Mouse (Mus musculus): ENCODE data around the gene Gm38392. TPM values are rescaled to one million over a fixed set of nuclear protein-coding genes. Genes with fewer than 3 reads are reported as not detected.

Gene Gm38392
- total RNA-seq, 2 experiments from 2014 or later: 1.00 to 1.3 TPM

GRCm38 (mm10) chr3:88237161-88237555 lies 49.9 kb downstream of the Gm38392 start:
- no peak for DNase-seq (ENCODE audit: low spot score)

GRCm38 (mm10) chr3:88235616-88236015 lies 51.4 kb downstream of the Gm38392 start:
- DNase-seq (ENCODE audit: low spot score): no peak

- DNase-seq (ENCODE audit: low spot score): no peak
Measured at GRCm38 (mm10) chr3:88235216-88235615, 51.8 kb downstream of the Gm38392 start.

GRCm38 (mm10) chr3:88234041-88234440 lies 53.0 kb downstream of the Gm38392 start:
- no peak for DNase-seq (ENCODE audit: low spot score)

- no peak for DNase-seq (ENCODE audit: low spot score)
Measured at GRCm38 (mm10) chr3:88232851-88233649, 54.0 kb downstream of the Gm38392 start.

- no peak for DNase-seq (ENCODE audit: low spot score)
Measured at GRCm38 (mm10) chr3:88232301-88232702, 54.7 kb downstream of the Gm38392 start.

- DNase-seq (ENCODE audit: low spot score): no peak
Measured at GRCm38 (mm10) chr3:88231061-88231641, 55.9 kb downstream of the Gm38392 start.

GRCm38 (mm10) chr3:88230262-88231047 lies 56.6 kb downstream of the Gm38392 start:
- DNase-seq (ENCODE audit: low spot score): no peak

GRCm38 (mm10) chr3:88229526-88229925 lies 57.5 kb downstream of the Gm38392 start:
- DNase-seq (ENCODE audit: low spot score): no peak

GRCm38 (mm10) chr3:88228906-88229305 lies 58.1 kb downstream of the Gm38392 start:
- no peak for DNase-seq (ENCODE audit: low spot score)

GRCm38 (mm10) chr3:88227976-88228375 lies 59.0 kb downstream of the Gm38392 start:
- DNase-seq (ENCODE audit: low spot score): no peak

GRCm38 (mm10) chr3:88227260-88227659 lies 59.8 kb downstream of the Gm38392 start:
- no peak for DNase-seq (ENCODE audit: low spot score)

- DNase-seq (ENCODE audit: low spot score): no peak
Measured at GRCm38 (mm10) chr3:88226101-88226845, 60.7 kb downstream of the Gm38392 start.

- DNase-seq (ENCODE audit: low spot score): no peak
Measured at GRCm38 (mm10) chr3:88224929-88225328, 62.1 kb downstream of the Gm38392 start.

GRCm38 (mm10) chr3:88222446-88222845 lies 64.6 kb downstream of the Gm38392 start:
- DNase-seq (ENCODE audit: low spot score): no peak

- DNase-seq (ENCODE audit: low spot score): no peak
Measured at GRCm38 (mm10) chr3:88221519-88222390, 65.3 kb downstream of the Gm38392 start.

- DNase-seq (ENCODE audit: low spot score): peak; percentile 41
Measured at GRCm38 (mm10) chr3:88220842-88221241, 66.2 kb downstream of the Gm38392 start.

- no peak for DNase-seq (ENCODE audit: low spot score)
Measured at GRCm38 (mm10) chr3:88219940-88220339, 67.1 kb downstream of the Gm38392 start.

- no peak for DNase-seq (ENCODE audit: low spot score)
Measured at GRCm38 (mm10) chr3:88217679-88218078, 69.3 kb downstream of the Gm38392 start.

- no peak for DNase-seq (ENCODE audit: low spot score)
Measured at GRCm38 (mm10) chr3:88216534-88217326, 70.3 kb downstream of the Gm38392 start.
